Mouse (Mus musculus) left cerebral cortex, postnatal 10 days (tissue): ENCODE results near the gene Mymx. TPM values are rescaled to one million over a fixed set of nuclear protein-coding genes. Genes with fewer than 3 reads are reported as not detected.
A peak's percentile ranks its signal among the peaks of the same experiment; 100 is the strongest.

Experiments
- DNase-seq, 2 experiments: peaks; one replicate each; pipeline ENCODE4 v3.0.0; 2021 to 2022; ENCODE audit warnings: low spot score in 2 of 2, mixed read lengths in 1 of 2; ENCODE audit errors: extremely low spot score in 1 of 2
- intact Hi-C: fragments of 180-260 bp; cut with DNase I; formaldehyde crosslinking; loops from one replicate; pipeline ENCODE4 v1.15.1; 2025
- total RNA-seq, 2 experiments: library from RNA; stranded (reverse); gene quantifications; 2 replicates each; pipeline ENCODE4 v1.2.3; 2021

Gene Mymx
- total RNA-seq, 2 experiments from 2014 or later, result not detected

DNA sequence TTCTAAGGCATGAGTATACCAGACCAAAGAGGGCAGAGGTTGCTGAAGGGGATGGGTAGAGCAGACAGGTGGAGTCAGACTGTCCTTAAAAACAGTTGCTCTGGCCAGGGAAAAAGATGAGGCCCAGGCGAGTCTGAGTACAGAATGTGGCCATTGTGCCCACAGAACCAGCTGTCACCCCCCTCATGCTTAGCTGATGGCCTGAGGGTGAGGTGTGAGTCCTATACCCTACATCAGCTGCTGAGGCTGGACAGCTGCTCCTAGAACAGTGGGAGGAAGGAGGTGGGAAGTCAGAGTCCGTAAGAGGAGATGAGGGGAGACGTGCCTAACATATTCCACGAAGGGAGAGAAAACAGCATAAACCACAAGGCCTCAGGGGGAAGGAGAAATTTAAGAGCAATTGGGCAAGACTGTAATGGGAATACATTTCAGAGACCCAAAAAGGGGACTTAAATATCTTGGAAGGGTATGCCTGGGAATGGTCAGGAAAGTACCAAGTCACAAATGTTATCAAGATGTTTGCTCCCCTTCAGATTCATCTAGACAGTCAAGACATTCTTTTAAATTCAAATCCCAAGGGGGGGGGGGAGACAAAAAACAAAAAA is 14.2 kb upstream of the Mymx start:
- DNase-seq, result no peak
- intact Hi-C loops, result no loop called here

DNA sequence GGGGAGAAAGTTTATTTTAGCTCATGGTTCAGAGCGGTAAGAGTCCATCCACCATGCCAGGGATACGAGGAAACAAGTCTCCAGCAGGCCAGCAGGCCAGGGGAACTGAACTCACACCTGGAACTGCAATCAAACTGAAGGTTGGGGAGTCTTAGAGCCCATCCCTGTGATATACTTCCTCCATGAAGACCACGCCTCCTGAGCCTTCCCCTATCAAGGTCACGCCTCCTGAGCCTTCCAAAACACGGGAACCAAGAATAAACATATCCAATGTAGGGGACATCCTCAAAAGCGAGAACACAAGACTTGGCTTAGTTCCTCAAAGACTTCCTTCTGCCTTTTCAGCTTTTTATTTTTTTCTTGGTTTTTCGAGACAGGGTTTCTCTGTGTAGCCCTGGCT is 11.0 kb upstream of the Mymx start:
- intact Hi-C loops, result no loop called here
- no peak for DNase-seq

DNA sequence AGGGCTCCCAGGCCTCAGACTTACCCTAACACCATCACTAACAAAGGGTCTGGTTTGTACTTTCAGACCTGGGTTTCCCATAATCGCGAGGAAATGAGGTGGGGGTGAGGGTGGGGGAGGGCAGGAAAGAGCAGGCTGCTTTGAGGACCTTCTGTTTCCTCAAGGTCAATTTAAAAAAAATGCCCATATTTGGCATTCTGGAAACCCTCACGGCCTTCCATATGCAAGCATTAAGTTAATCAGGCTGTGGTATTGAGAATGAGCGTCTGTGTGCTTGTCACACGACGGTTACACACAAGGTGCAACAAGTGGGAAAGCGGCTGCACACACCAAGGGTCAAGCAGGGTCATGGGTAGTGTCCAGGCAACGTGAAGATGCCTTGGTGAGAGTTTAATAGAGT is 10.1 kb upstream of the Mymx start:
- intact Hi-C loops, result no loop called here

DNA sequence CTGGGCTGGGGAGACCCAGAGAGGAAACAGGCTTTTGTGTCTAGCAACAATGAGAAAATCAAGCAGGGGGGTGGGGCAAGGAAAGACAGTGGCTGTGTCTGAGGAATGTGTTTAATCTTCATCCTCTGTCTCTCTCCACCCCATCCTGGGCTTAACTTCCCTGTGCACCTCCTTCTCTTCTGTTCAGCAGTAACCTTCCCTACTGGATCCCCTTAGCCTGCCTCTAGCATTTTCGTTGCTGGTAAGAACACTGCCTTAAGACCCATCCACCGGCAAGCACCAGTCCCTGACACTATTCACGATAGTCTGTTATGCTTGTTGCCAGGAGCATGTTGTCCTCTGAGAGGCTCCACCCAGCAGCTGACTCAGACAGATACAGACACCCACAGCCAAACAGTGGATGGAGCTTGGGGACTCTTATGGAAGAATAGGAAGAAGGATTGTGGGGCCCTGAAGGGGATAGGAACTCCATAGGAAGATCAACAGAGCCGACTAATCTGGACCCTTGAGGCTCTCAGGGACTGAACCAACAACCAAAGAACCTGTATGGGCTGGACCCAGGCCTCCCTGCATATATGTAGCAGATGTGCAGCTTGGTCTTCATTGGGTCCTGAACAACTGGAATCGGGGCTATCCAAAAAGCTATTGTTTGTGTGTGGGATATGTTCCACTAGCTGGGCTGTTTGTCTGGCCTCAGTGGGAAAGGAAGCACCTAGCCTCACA is 8.4 kb upstream of the Mymx start:
- intact Hi-C loops, result no loop called here
- DNase-seq, result no peak

More for the DNA sequence above, 10.1 kb upstream of the Mymx start:
- DNase-seq, result no peak

DNA sequence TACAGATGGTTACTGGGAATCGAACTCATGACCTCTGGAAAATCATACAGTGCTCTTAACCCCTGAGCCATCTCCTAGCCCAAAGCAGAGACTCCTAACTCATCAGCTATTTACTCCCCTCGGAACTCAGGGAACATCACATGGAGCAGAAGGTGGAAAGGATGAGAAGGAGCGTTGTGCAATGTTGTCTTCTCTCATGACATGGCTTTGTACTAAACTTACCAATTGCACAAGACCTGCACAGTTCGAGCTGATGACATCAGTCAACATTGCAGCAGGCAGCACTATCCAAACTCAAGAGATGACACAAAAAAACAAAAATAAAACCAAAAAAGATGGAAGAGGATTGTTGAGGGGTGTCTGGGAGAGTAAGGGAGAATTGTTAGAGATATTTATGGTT is 6.5 kb upstream of the Mymx start:
- intact Hi-C loops, result no loop called here

DNA sequence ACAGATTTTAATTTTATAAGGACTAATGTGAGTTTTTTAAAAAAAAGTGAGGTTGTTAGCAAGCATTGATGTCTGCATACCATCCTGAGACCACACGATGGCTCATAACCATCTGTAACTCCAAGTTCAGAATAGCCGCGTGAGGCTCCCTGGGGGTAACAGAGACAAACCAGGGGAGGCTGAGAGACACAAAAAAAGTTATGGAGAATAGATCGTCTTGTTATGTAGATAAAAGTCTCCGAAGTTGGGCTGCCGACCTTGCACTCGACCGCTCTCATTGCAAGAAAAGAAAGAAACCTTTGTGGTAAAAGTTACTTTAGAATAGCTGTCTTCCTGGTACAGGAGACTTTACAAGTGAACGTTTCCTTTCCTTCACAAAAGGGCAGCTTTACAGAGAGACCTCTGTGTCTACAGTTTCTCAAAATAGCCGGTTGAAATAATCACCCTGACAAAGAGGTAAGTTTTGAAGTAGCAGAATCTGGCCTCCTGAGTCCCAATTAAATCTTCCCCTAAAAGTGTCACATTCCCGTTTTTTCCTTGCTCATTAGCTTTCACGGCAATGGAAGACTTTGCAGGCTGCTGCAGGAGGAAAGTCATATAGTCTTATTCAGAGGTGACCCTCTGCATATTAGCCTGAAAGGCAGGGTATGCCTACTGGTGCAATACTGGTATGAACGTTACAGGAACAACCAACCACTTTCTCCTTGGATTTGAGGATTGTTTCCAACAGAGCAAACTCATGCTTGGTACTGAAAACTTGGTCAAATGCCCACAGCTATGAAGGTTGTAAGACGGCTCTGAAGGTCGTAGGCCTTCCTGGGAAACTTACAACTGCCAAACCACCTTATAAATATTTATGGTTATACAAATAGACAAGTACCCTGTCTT is 5.3 kb upstream of the Mymx start:
- intact Hi-C loops, result no loop called here
- no peak for DNase-seq

More for the DNA sequence above, 6.5 kb upstream of the Mymx start:
- DNase-seq, result no peak

DNA sequence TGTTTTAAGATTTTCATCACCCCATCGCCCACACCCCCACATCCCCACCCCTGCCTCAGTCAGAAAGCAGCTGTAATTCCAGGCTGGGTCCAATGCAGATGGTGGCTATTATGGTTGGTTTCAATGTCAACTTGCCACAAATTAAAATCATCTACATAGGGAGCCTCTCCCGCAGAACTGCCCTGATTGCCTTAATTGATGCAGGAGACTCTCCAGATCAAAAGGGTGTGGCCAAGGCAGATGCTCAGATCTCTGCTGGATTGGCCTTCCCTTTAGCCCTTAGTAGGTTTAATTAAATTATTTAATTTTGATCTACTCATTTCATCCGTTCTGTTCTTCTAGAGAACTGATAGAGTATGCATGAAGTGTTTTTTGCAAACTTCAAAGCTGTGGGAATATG is 1.1 kb upstream of the Mymx start:
- DNase-seq, result no peak
- intact Hi-C loops, result no loop called here

DNA sequence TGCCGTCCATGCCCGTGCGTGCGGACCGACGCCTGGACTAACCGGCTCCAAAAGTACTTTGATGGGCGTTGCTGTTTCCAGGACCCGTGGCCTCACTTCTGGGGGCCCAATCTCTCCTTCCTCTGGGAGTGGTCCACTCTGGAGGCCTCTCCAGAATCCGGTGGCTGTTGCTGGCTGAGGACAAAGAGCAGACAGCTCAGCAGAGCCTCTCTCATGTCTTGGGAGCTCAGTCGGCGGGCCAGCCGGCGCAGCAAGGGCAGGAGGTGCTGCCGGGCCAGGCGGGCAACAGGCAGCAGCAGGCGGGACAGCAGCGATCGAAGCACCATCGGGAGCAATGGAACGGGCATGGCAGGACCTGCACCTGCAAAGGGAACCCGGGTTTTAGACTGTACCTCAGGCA is 577 bp downstream of the Mymx start:
- no peak for DNase-seq
- intact Hi-C loops, result no loop called here

DNA sequence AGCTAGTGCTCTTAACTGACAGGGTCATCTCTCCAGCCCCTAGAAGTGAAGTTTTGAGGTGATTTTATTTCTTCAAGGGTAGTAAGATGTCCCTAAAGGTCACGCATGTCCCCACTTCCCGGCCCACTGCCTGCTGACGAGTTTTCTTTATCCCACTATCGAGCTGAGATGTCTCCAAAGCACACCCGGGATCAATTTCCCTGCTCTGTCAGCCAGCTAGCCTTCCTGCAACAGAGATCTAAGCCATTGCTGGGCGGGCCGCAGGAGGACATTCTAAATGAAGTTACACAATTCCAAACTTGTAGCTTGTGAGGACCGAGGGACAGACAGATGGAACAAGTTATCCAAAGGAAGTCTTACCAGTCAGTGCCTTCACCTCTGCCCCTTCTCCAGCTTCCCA is 1.6 kb downstream of the Mymx start:
- DNase-seq, result no peak
- intact Hi-C loops, result no loop called here

DNA sequence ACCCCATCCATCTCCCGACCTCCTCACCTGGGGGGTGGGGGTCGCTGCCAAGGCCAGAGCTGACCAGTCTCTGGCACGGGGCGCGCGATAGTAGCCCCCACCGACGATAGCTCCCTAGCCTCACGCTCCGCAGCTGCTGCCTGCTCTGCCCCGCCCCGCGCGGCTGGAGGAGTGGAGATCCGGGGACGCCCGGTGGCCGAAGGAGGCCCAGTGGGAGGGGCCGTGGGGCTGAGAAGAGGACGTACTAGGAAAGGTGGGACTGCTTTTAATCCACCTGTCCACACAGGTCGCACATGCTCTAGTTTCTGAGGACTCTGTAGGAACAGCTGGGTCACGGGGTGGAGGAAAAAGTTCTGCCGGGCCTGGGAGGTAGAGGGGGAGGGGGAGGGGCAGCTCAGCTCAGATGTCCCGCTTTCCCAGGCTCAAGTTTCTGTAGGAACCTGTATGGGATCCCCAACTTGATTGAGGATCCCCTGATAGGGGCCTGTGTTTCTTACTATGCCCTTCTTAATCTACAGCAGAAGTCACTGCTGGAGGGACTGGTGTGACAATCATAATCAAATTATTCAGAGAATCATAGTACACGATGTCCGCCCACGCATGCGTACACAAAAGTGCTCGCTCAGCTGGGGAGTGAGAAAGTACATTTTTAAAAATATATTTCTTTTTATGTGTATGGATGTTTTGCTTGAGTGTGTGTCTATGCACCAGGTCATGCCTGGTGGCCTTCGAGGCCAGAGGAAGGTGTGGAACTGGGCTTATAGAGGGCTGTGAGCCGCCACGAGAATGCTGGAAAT is 2.3 kb downstream of the Mymx start, which contains the start of gene Slc29a1:
Gene Slc29a1 (minus strand): TSS at position 161 of the 797 bp plus-strand sequence.
- intact Hi-C loops, result no loop called here
- DNase-seq, result peak in 1 of 2 experiments; percentile 82

DNA sequence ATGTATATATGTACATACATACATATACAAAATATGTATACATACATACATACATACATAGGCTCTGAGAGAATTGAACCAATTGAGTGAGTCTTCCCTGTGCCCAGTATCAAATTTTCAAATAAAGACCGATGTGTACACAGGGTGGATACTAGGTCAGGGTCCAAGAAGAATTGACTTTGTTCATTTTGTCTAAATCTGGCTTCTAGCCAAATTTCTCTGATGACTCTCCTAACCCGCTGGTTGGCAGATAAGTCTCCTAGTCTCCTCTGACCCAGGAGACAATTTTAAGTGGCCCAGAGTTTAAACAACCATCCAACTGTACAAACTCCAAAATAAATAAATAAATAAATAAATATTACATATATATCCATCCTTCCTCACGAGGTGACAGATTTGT is 3.0 kb downstream of the Mymx start:
- intact Hi-C loops, result no loop called here
- no peak for DNase-seq

DNA sequence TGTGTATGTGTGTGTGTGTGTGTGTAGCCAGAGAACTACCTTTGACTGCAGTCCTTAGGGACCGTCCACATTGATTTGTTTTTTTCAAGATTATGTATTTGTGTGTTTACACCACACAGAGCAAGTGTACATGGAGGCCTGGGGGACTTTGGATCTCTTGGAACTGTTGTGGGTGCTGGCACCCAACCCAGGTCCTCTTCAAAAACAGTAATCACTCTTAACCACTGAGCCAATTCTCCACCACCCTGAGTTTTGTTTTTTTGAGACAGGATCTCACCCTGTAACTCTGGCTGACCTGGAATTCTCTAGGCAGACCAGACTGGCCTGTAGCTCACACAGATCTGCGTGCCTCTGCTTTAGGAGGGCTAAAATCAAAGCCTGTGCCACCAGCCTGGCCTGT is 3.5 kb downstream of the Mymx start:
- DNase-seq, result no peak
- intact Hi-C loops, result no loop called here

DNA sequence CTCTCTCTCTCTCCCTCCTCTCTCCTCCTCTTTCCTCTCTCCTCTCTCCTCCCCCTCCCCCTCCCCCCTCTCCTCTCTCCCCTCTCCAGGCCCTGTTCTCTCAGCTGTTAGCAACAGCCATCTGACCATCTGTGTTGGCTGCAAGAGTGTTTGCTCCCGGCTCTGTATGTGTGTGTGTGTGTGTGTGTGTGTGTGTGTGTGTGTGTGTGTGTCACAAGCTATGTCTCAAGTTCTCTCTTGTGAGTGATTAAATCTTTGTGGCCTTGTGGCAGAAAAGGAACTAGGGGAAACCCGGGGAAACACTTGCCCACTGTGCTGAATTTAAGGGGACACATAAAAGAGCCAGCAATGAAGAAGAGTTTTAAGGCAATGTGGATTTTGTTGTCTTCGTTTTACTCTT is 4.1 kb downstream of the Mymx start:
- intact Hi-C loops, result no loop called here
- no peak for DNase-seq

DNA sequence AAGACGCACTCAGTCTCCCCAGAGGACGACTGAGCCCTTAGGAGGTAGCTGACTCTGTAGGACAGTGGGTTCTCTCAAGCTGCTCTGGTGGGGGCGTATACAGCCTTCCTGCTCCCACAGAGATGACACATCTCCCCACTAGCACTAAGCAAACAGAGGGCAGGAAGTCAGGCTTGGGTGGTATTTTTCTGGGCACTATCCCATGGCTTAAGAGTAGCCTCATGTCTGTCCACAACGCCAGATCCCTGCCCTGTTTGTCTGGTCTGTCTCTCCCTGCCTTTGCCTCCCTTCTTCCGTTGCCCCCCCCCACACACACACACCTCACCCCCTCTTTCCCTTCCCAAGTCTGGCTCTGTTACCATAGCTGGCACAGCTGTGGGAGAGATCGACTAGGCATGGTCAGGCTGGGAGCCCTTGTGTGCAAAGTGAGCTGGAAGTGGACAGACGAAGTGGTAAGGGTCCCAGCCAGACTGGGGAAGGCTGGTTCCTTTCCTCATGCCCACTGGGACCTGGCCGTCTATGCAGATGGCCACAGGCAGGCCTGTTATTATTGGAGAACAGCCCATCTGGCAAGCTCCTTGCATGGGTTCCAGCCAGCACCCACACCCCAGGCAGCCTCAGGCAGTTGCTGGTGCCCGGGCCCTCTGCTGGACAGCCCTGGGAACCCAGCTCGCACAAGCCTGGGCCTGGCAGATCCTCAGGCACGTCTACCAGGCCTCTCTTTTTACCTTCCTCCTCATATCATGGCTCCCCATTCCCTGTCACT is 5.1 kb downstream of the Mymx start:
- intact Hi-C loops, result no loop called here
- peak in 1 of 2 experiments; percentile 84 for DNase-seq

DNA sequence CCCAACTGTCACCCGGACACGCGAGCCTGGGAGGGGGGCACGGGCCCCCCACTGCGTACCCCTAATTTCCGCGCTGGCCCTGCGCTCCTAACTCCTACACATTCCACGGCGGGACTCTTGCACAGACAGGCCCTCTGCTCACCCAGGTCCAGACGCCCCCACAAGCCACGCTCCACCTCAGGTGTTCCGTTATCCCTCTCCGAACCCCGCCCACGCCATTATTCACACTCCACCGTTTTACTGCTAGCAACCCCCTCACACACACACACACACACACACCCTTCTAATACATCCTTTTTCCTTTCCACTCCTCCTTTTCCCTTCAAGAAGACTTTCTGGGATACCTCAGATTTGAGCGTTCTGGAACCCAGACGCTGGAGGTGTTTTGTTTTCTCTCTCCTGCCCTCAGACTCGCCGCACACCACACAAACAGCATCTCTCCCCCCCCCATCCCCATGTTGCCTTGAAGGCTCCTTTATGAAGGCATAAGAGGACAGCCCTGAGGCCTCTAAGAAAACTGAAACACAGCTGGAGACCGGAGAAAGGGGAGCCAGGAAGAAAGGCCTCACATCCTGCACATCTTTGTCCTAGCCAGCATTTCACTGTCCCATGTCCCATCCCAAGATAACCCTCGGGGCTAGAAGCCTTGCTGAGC is 6.0 kb downstream of the Mymx start:
- intact Hi-C loops, result no loop called here
- DNase-seq, result no peak

DNA sequence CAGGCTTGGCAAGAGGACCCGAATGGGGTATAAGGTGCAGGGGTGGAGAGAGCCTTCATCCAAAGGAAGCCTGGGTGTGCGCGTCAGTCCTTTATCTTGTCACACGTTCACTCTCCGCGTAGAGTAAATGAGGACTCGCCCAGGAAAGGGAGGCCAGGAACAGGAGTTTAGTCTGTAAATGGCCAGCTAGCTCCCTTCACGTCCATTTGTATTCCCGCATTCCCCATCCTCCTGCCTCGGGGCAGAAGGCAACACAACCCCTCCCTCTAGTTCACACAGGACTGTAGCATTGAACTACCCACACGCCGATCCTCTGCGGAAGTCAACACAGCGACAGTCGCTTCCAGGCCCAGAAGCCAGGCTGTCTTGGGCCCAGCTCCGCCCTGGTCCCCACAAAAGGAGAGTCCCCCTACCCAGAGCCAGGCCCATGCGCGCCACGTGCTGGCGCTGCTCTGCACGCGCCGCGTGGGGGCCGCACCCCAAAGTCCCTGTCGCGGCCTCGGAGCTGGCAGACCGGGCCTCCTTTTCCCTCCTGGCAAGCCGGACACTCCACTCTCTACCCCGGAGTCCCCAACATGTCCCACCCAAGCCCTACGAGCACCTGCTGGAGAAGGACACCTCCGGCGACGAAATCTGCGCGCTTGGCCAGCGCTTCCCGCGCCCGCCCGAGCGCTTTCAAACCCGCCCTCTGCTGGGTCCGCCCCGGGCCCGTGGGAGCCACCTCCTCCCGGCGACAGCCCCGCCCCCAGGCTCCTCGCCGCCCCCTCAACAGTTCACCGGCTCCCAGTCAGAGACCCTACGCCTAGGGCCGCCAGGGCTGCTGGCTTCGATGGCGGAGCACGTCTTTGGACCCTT is 6.8 kb downstream of the Mymx start:
- DNase-seq, result peak in 1 of 2 experiments; percentile 89
- intact Hi-C loops, result no loop called here

DNA sequence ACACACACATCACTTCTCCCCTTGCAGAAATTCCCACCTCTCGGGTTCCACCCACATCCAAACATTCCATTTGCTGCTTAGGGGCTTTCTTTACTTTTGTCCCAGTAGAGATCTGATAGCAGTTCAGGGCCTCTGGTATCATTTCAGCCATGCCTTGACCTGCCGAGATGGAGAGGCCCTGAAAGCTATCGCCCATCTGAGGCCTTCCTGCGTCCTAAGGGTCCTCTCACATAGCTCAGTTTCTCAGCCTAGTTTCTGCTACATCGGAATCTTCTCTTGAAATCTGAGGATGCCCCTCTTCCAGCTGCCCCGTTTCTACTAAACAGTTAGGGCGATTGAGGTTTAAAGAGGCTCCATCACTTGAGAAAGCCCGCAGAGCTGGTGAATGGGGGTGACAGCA is 7.7 kb downstream of the Mymx start:
- intact Hi-C loops, result no loop called here
- no peak for DNase-seq
